Mouse (Mus musculus) erythroblast, embryonic 14.5 days (primary cell): ENCODE results near the gene Gfy. TPM values are rescaled to one million over a fixed set of nuclear protein-coding genes. Genes with fewer than 3 reads are reported as not detected.

Experiments used
- H3K27me3 ChIP-seq: 2 replicates; pipeline ENCODE4 v1.6.1; 2012; ENCODE audit warnings: inconsistent platforms; ENCODE audit not compliant: control insufficient read depth
- H3K36me3 ChIP-seq: 2 replicates; pipeline ENCODE4 v1.6.1; 2012; ENCODE audit warnings: mild to moderate bottlenecking, inconsistent platforms; ENCODE audit not compliant: control insufficient read depth
- H3K4me1 ChIP-seq: 2 replicates; pipeline ENCODE4 v1.6.1; 2012; ENCODE audit warnings: inconsistent platforms; ENCODE audit not compliant: control insufficient read depth
- H3K4me3 ChIP-seq: replicated peaks from 2 replicates; pipeline ENCODE3; 2012; ENCODE audit warnings: moderate library complexity, mild to moderate bottlenecking, inconsistent platforms
- H3K9me3 ChIP-seq: 2 replicates; pipeline ENCODE4 v1.6.1; 2012; ENCODE audit warnings: low read length, inconsistent platforms, mixed read lengths; ENCODE audit not compliant: control insufficient read depth
- GATA1 ChIP-seq: IDR thresholded peaks from 2 replicates; pipeline ENCODE4 v1.6.1; 2012; ENCODE audit warnings: low read length, inconsistent platforms, mixed read lengths
- TAL1 ChIP-seq: IDR thresholded peaks from 3 replicates; pipeline ENCODE4 v1.6.1; 2012; ENCODE audit warnings: low read length, inconsistent platforms, mixed read lengths
- polyA plus RNA-seq: library from polyadenylated mRNA; stranded (reverse); fragments of >175 nt; gene quantifications from 2 replicates; pipeline ENCODE4 v1.2.3, GENCODE M21; 2012

Gfy gene
- polyA plus RNA-seq, 1 experiment: not detected

DNA sequence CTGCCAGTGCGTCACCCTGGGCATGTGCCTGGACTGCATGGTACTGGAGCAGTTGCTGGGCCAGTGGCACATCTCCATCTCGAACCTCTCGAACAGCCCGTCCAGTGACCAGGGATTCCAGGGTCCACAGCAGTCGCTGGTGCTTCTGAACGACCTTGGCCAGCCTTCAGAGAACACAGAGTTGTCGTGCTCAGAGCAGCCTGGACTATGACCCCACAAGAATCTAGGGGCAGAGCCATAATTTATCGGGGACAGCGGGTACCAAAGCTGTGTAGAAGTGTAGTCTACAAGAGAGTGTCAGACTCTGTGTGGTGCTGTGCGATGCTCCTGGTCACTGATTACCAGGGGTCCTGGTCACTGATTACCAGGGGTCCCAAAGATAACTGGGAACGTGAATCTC, 31.5 kb downstream of the Gfy start:
- no peak overlapping the region for H3K4me3 ChIP-seq
- peaks cover 7% of the 10 kb centered on the region for H3K4me1 ChIP-seq
- H3K27me3 ChIP-seq: no peaks in the 10 kb centered on the region
- TF ChIP-seq GATA1 (no peak), TAL1 (no peak)
- no peaks in the 10 kb centered on the region for H3K9me3 ChIP-seq
- H3K36me3 ChIP-seq: peaks cover 57% of the 10 kb centered on the region

DNA sequence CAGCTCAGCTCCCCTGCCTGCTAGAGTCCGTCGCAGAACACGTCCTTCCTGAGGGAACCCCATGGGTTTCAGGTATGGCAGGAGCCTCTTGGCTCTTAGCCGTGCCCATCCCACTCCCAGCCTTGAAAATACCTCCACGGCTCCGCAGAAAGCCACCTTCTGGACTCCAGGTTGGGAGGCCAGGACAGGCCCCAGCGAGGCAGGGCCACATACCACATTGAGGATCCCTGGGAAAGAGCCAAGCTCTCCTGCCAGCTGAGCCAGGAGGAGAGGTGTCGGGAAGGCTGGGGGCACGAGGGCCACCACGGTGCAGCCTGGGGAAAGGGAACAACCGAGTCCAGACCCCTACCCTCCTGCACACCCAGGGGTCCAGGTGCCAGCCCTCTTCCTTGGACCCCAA, 32.1 kb downstream of the Gfy start:
- Histone ChIP-seq H3K36me3 (peaks cover 63% of the 10 kb centered on the region), H3K27me3 (no peaks in the 10 kb centered on the region), H3K4me3 (no peak overlapping the region), H3K4me1 (peaks cover 7% of the 10 kb centered on the region), H3K9me3 (no peaks in the 10 kb centered on the region)
- no peak for TF ChIP-seq TAL1
- TF ChIP-seq GATA1: no peak

DNA sequence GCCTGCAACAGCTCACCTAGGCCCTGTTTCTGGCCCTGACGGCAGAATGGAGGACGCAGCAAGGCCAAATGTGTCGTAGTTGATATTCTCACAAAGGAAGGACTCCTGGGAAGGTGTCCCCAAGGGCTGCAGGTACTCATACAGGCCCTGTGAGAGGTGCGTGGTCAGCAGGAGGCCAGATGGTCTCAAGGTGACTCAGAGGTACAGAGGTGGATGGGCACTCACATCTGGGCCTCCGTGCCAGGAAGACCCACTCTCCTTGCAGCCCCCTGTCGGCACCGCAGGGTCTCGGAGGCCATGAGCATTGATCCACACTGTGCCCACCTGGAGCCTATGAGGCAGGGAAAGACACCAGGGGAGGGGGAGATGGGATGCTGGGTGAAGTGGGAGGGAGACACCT, 33.9 kb downstream of the Gfy start:
- Histone ChIP-seq H3K9me3 (no peaks in the 10 kb centered on the region), H3K36me3 (peaks cover 72% of the 10 kb centered on the region), H3K4me1 (peaks cover under 1% of the 10 kb centered on the region), H3K27me3 (no peaks in the 10 kb centered on the region), H3K4me3 (no peak overlapping the region)
- TF ChIP-seq TAL1: no peak
- no peak for TF ChIP-seq GATA1

DNA sequence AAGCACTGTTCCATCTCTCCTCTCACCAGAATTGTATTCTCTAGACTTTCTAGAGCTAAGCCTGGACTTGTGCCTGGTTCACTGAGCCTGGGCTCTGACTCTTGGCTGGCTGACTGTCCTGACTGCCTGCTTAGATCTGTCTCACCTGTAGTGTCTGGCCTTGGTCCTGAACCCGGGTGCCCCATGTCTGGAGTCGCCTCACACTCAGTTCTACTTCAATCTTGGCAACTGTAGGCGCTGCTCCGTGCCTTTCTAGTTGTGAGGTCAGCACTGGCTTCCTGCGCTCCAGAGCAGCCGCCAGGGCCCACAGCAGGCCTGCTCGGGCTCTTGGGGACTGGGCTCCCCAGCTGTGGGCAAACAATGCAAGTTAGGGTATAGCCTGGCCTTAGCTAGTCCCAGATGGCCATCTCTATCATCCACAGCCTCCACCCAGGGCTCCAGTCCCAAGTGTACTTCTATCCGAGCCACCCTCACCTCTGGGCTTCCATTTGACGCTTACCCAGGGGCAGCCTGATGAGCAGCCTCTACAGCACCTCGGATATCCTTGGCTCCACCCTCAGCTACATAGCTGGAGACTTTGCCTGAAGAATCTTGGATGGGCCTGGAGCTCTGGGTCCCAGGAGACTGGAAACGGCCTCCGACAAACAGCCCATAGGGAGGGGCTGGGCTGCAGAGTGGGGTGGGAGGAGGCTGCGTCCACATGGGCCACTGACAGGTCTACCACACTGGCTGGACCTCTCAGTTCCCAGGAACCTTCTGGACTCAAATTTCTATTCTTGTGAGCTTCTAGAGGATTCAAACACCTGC, 34.8 kb downstream of the Gfy start:
- Histone ChIP-seq H3K9me3 (no peaks in the 10 kb centered on the region), H3K4me3 (no peak overlapping the region), H3K4me1 (peaks cover 3% of the 10 kb centered on the region), H3K36me3 (peaks cover 72% of the 10 kb centered on the region), H3K27me3 (no peaks in the 10 kb centered on the region)
- no peak for TF ChIP-seq GATA1
- no peak for TF ChIP-seq TAL1

DNA sequence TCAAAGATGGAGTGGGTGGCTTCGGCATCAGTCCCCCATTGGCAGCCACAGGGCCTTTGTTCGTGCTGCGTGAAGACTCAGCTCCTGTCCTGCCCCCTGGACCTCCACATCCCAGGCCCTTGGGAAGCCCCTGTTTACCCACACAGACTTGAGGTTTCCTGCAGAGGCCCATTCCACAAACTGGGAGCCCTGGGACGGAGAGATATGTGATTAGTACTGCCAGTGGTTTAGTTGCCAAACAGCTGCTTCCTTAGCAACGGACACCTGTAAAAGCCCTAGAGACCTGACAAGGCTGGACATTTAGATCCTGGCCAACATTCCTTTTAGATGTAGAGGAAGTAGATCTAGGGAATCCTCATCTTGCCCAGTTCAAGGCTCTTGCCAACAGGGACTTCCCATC, 37.5 kb downstream of the Gfy start:
- peaks cover 54% of the 10 kb centered on the region for H3K36me3 ChIP-seq
- H3K27me3 ChIP-seq: no peaks in the 10 kb centered on the region
- H3K4me3 ChIP-seq: no peak overlapping the region
- no peaks in the 10 kb centered on the region for H3K9me3 ChIP-seq
- no peak for TF ChIP-seq GATA1
- TF ChIP-seq TAL1: no peak
- H3K4me1 ChIP-seq: peaks cover 27% of the 10 kb centered on the region

DNA sequence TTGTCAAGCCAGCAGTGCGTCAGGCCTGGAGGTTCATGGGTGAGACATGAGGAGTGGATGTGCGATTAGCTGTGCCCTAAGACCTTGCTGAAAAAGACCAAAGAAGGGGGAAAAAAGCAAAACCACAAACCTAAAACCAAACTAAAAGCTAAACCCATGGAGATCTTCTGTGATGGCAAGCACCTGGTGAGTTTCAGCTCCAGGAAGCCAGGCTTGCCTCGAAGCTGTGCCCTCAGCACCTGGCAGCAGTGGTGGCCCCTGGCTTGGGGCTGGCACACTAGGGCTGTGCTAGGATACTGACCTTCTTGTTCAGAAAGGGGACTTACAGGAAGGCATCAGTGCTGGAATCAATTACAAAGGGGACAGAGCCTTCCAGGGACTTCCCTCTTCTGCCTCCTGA, 38.0 kb downstream of the Gfy start:
- no peaks in the 10 kb centered on the region for H3K27me3 ChIP-seq
- peaks cover 48% of the 10 kb centered on the region for H3K36me3 ChIP-seq
- no peaks in the 10 kb centered on the region for H3K9me3 ChIP-seq
- TF ChIP-seq TAL1: no peak
- no peak for TF ChIP-seq GATA1
- H3K4me1 ChIP-seq: peaks cover 33% of the 10 kb centered on the region
- H3K4me3 ChIP-seq: no peak overlapping the region

DNA sequence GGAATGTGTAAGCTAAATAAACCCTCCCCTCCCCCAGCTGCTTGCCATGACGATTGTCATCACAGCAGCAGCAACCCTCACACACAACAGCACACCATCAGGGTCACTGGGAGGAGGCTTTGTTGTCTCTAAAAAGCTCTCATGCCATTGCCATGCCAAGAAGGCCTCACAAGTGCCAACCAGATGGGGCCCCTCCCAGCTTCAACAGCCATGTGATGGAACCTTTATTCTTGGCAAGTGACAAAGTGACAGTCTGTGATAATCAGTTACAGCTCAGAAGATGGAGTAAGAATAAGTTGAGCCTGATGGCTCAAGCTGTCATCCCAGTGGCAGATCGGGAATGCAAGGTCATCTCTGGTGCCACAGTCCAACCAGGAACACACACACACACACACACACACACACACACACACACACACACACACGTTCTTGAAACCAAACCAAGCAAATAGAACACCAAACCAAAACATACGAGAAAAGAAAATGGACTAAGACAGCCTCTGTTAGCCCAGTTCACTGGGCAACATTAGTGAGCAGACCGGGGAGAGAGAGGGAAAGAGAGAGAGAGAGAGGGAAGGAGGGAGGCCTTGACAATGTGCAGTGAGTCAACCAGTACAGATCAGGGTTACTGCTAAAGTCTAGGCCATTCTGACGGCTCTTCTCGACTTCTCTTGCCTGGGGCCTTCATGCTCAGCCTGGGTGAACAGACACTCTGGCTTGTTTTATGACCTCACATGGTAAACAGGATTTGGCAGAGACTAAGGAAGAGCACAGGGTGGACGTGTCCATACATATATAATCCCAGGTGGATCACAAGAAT, 39.3 kb downstream of the Gfy start:
- Histone ChIP-seq H3K4me1 (peaks cover 45% of the 10 kb centered on the region), H3K36me3 (peaks cover 37% of the 10 kb centered on the region), H3K27me3 (no peaks in the 10 kb centered on the region), H3K9me3 (no peaks in the 10 kb centered on the region), H3K4me3 (no peak overlapping the region)
- TF ChIP-seq GATA1 (no peak), TAL1 (no peak)

DNA sequence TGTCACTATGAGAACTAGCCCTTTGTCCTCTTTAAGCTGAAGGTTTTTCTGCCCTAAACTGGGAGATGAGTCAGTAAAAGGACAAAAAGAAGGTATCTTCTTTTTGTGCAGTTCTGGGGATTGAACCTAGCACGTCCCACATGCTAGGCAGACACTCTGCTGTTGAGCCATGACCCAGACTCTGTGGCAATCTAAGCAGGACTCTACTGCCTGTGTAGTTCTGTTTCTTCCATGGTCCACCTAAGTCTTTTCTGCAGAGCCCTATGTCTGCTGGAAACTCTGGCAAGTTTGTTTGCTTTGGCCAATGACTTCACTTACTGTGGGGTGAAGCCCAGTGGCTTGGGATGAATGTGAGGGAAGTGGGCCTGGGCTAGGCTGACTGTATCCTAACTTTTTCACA, 41.0 kb downstream of the Gfy start:
- Histone ChIP-seq H3K36me3 (peaks cover 27% of the 10 kb centered on the region), H3K27me3 (no peaks in the 10 kb centered on the region), H3K9me3 (no peaks in the 10 kb centered on the region; the same call in 1 of the 2 replicates), H3K4me1 (peaks cover 60% of the 10 kb centered on the region), H3K4me3 (no peak overlapping the region)
- TF ChIP-seq GATA1 (no peak), TAL1 (no peak)

DNA sequence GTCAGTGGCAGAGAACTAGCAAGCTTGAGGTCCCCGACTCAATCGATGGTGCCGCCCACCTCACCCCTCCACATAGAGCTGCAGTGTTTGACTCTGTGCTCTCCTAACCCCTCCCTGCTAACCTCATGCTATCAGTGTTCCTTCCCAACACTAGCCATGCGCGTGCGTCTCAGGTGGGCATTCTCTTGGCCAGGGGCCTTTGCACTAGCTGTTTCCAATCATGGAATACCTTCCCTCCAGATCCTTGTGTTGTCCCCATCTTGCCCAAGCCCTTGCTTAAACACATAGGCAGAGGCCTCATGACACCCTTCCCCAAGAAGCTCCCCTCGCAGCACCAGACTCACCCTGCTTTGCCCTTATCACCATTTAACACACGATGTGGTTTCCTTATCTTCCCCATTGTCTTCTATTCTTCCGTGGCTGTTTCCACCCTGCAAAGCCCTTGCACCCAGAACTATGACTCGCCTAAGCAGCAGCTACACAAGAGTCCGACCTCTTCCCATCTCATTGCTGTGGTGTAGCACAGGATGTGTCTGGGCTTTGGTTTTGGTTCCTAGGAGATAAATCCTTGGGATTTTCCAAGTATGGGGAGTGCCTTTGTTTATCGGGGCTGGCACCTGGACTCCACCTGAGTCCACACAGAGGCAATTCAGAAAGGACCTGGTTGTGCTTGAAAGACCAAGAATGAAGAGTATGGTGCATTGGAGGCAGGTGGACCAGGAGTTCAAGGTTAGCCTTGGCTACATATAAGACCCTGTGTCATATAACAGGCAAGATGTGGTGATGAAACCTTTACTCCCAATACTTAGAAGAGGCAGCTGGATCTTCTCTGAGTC, 42.0 kb downstream of the Gfy start:
- H3K4me3 ChIP-seq: peak overlapping the region; percentile 29
- TF ChIP-seq GATA1: no peak
- TF ChIP-seq TAL1: 0 out of 3 replicates have a peak, but pooled peaks have one; percentile 5
- peaks cover 63% of the 10 kb centered on the region for H3K4me1 ChIP-seq
- no peaks in the 10 kb centered on the region for H3K27me3 ChIP-seq
- H3K9me3 ChIP-seq: no peaks in the 10 kb centered on the region; the same call in 1 of the 2 replicates
- peaks cover 23% of the 10 kb centered on the region for H3K36me3 ChIP-seq
